ENCODE assay signal across 8 mouse cellular contexts in the genomic region with DNA sequence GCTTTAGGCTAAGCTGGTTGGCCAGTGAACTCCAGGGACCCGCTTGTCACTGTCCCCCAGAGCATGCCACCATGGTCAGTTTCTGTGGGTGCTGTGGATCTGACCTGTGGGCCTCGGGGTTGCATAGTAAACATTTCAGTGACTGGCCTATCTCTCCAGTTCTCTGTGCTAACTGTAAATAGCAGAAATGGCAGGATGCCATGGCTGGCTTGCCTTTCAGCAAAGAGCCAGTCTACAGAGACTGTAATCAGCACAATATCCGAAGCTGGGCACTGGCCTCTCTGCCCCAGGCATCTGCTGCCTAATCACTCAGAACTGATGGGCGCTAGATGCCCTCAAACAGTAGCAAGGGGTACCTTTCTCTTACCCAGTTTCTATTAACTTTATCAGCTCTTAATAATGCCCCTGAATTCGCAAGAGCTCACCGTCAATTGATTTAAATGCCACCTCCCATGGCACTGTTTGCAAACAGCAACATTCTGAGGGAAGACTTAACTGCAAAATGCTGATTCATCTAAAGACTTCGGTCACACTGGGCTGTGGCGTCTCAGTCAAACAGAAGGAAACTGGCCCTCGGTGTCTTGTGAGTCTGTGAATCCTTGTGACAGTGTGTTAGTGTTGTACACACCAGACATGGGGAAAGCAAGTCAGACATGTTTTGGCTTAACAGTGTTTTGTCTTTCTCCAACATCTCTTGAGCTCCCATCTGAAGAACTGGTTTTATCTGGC. TPM values are rescaled to one million over a fixed set of nuclear protein-coding genes. Genes with fewer than 3 reads are reported as not detected.
DNase-seq lines count a peak whose midpoint lies in the region; ATAC-seq lines count a peak whose summit lies in the region.

No protein-coding gene starts in this region.

- DNase-seq in cerebellum, adult 18-20 months: peak; percentile 29 to 34
- peak; percentile 74 for DNase-seq in kidney, adult 11 months
- DNase-seq in kidney, adult 18-20 months: no peak
- DNase-seq in NIH3T3 (ENCODE audit: low read depth): peak; percentile 63
- DNase-seq in kidney, postnatal 10 days: peak; percentile 78
- no peak for DNase-seq in left cerebral cortex, adult 18-20 months (ENCODE audit: low spot score in 2 of 2)
- DNase-seq in spleen, postnatal 36 days (ENCODE audit: low spot score in 2 of 2): no peak

- ATAC-seq in cerebellum, adult (ENCODE audit: insufficient number of reproducible peaks, low FRiP score, low TSS enrichment): no peak

RNA-seq across cellular contexts. Expression of a gene that starts 59.0 kb away (rescaled TPM):
- total RNA-seq in left cerebral cortex, adult 18-20 months (2021): 10 to 100 TPM; 30.2 to 36.5 TPM

Comparison
In these comparisons a context has a peak if more than half of its experiments do, and no peak if none do; other contexts are left out.
1. DNase-seq: peak in cerebellum, adult 18-20 months (2 of 2), kidney, adult 11 months (single experiment), NIH3T3 (single experiment) and kidney, postnatal 10 days (single experiment); none in kidney, adult 18-20 months (single experiment), left cerebral cortex, adult 18-20 months (0 of 2) and spleen, postnatal 36 days (0 of 2).